Mouse (Mus musculus) midbrain, embryonic 14.5 days (tissue): Measurements from ENCODE around the gene Fam168a. TPM values are rescaled to one million over a fixed set of nuclear protein-coding genes. Genes with fewer than 3 reads are reported as not detected.

Experiments
- ATAC-seq: fragments of 200-750 bp; cut with Nextera tagmentation; 2 replicates; pipeline ENCODE4 v1.8.0; 2017; ENCODE audit warnings: moderate number of reproducible peaks, moderate library complexity; ENCODE audit not compliant: low FRiP score, low TSS enrichment
- DNase-seq: peaks from one replicate; pipeline ENCODE4 v3.0.0-alpha.2; 2015
- H3K27ac ChIP-seq: fragments of 300-500 bp; sonication (generic); replicated peaks from 2 replicates; pipeline ENCODE4 v1.5.1; 2014; ENCODE audit warnings: mild to moderate bottlenecking, low read depth, low read length, moderate library complexity
- H3K27me3 ChIP-seq: fragments of 300-500 bp; sonication (generic); 2 replicates; pipeline ENCODE4 v1.6.1; 2014; ENCODE audit warnings: low read length, control low read depth, mixed read lengths; ENCODE audit not compliant: control insufficient read depth, insufficient read depth
- H3K36me3 ChIP-seq: fragments of 300-500 bp; sonication (generic); 2 replicates; pipeline ENCODE4 v1.6.1; 2014; ENCODE audit warnings: low read length, control low read depth; ENCODE audit not compliant: control insufficient read depth, insufficient read depth
- H3K4me1 ChIP-seq: fragments of 300-500 bp; sonication (generic); 2 replicates; pipeline ENCODE4 v1.6.1; 2014; ENCODE audit warnings: mild to moderate bottlenecking, antibody characterized with exemption, low read length, control low read depth; ENCODE audit not compliant: control insufficient read depth, insufficient read depth
- H3K4me2 ChIP-seq: fragments of 300-500 bp; sonication (generic); 2 replicates; pipeline ENCODE4 v1.6.1; 2014; ENCODE audit warnings: mild to moderate bottlenecking, low read length, moderate library complexity
- H3K4me3 ChIP-seq: fragments of 300-500 bp; sonication (generic); replicated peaks from 2 replicates; pipeline ENCODE4 v1.5.1; 2014; ENCODE audit warnings: low read depth, low read length
- H3K9ac ChIP-seq: fragments of 300-500 bp; sonication (generic); replicated peaks from 2 replicates; pipeline ENCODE4 v1.6.1; 2014; ENCODE audit warnings: mild to moderate bottlenecking, low read length, moderate library complexity
- H3K9me3 ChIP-seq: fragments of 300-500 bp; sonication (generic); 2 replicates; pipeline ENCODE4 v1.6.1; 2016; ENCODE audit warnings: low read length, control low read depth, mixed read lengths; ENCODE audit not compliant: control insufficient read depth
- WGBS: fragments of 180-500 bp; shearing (Covaris S2); extraction: QIAGEN DNeasy Blood & Tissue Kit; methylation state at CpG from one replicate; pipeline ENCODE4 v1.1.7; 2014; 5-methylcytosine and 5-hydroxymethylcytosine counted together
- polyA plus RNA-seq: library from polyadenylated mRNA; unstranded; fragments of >200 nt; fragmentation: Nextera tagmentation; extraction: Ambion mirVana; gene quantifications from 2 replicates; pipeline ENCODE4 v1.2.1, GENCODE M21; 2014

Fam168a gene
- polyA plus RNA-seq, 1 experiment from 2014 or later, result 113 TPM

DNA sequence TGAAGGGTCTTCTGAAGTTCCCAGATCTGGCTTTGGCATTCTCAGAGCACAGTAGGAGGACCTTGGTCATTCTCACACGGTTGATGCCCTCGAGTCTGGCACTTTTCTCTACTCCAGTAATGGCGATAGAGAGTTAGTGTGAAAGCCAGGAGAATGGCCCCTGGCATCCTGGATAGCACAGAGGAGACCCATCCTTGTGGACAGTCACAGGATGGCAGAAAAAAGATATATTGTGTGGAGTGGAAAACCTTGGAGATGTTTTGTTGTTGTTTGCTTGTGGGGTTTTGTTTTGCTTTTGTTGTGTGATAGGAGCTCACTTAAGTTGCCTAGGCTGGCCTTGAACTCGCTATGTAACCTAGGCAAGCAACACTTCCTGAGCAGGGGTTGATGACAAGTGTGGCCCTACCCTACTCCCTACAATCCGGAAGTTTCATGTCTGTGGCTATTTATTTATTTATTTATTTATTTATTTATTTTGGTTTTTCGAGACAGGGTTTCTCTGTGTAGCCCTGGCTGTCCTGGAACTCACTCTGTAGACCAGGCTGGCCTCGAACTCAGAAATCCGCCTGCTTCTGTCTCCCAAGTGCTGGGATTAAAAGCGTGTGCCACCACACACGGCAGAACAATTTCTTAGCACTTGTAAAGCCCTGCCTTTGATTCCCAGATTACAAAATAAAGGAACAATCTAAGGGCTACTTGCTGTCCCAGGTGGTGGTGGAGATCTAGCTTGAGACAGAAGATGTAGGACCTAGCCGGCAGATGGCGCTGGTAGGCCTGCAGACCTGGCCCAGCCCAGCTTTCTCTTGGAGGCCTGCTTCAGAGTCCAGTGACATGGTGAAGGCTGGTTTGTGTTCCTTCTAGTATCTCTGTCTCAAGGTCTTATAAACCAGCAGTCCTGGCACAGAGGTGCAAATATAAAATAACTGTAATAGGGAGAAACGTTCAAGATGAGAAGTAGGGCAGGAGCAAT lies 21.1 kb upstream of the Fam168a start:
- WGBS, result 43% methylated on average over 13 of the region's 13 CpGs

GRCm38 (mm10) chr7:100688471-100688870 lies 18.0 kb upstream of the Fam168a start:
- no peak overlapping the region for H3K4me2 ChIP-seq
- no peaks in the 10 kb centered on the region for H3K4me1 ChIP-seq
- no peaks in the 10 kb centered on the region for H3K9me3 ChIP-seq
- ATAC-seq (no peak), DNase-seq (no peak)
- H3K36me3 ChIP-seq, result no peaks in the 10 kb centered on the region
- WGBS, result 85% methylated on average over 7 of the region's 7 CpGs
- no peak overlapping the region for H3K4me3 ChIP-seq
- no peaks in the 10 kb centered on the region for H3K27me3 ChIP-seq
- H3K9ac ChIP-seq, result no peak overlapping the region
- H3K27ac ChIP-seq, result no peak overlapping the region

More for the DNA sequence above, 21.1 kb upstream of the Fam168a start:
- Histone ChIP-seq H3K9me3 (no peaks in the 10 kb centered on the region), H3K27me3 (no peaks in the 10 kb centered on the region), H3K4me1 (no peaks in the 10 kb centered on the region), H3K9ac (no peak overlapping the region), H3K4me2 (no peak overlapping the region), H3K36me3 (no peaks in the 10 kb centered on the region), H3K4me3 (no peak overlapping the region), H3K27ac (no peak overlapping the region)
- peak; percentile 60 for ATAC-seq
- peak; percentile 91 for DNase-seq

DNA sequence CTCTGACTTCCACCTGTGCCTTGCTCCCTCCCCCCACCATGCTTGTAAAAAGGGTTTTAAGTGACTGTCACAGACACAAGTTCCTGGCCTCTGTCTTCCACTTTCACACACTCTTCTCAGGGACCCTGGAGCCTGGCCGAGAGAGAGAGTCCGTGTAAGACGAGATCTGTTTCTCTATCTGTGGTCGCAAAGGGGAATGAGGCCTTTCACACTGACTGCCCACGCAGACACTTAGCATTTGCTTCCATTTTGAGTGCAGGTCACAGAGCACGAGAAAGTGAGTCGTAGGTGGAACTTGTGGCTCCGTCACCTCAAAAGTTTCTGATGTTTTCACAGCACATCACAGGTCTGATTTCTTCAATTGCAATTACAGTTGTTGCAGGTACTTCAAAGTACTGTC lies 13.2 kb upstream of the Fam168a start:
- Histone ChIP-seq H3K4me1 (no peaks in the 10 kb centered on the region), H3K9ac (no peak overlapping the region), H3K27ac (no peak overlapping the region), H3K9me3 (no peaks in the 10 kb centered on the region), H3K4me3 (no peak overlapping the region), H3K4me2 (no peak overlapping the region), H3K36me3 (no peaks in the 10 kb centered on the region), H3K27me3 (no peaks in the 10 kb centered on the region)
- WGBS, result 71% methylated on average over 8 of the region's 8 CpGs
- ATAC-seq (no peak), DNase-seq (no peak)

DNA sequence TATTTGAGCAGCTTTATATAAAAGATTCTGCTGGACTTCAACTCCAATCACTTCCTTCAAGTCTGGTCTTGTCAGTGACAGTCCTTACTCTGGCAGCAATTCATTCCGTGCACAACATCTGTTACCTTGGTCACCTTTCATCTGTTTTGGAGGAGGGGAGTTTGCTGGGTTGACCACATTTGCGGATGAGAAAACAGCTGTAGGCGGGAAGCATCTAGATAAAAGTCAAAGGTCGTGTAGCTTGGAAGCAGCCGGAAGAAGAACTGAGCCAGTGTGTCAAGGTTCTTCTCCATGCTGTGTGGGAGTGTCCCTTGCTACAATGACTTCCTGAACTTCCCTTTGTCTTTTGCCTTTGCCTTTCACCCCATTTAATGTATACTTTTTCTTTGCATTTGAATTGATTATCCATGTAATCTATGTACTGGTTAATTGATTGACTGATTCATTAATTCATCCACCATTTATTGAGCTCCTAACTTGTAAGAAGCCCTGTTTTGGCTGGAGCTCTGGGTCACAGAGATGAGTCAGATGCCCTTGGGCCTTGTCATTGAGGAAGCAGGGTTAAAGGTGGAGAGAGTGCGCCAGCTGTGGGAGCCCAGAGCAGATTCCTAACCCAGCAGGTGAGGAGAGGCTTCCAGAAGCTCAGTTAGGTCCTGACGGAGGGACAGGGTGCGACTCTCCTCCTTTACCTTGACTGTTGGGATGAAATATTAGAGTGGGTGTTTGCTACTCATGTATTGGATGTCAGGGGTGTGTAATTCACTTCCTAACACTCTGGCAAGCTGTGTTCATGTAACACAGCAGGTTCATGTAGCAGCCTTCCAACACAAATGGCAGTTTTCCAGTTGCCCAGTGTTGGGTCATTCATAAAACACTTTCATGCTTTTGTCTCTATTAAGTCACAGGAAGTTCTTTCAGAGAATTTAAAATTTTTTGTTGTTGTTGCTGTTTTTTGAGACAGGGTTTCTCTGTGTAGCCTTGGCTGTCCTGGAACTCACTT lies 6.4 kb upstream of the Fam168a start:
- no peaks in the 10 kb centered on the region for H3K36me3 ChIP-seq
- no peaks in the 10 kb centered on the region for H3K4me1 ChIP-seq
- H3K4me2 ChIP-seq, result no peak overlapping the region
- DNase-seq (no peak), ATAC-seq (no peak)
- no peaks in the 10 kb centered on the region for H3K27me3 ChIP-seq
- no peak overlapping the region for H3K27ac ChIP-seq
- H3K4me3 ChIP-seq, result no peak overlapping the region
- WGBS, result 65% methylated on average over 8 of the region's 8 CpGs
- H3K9ac ChIP-seq, result no peak overlapping the region
- no peaks in the 10 kb centered on the region for H3K9me3 ChIP-seq

DNA sequence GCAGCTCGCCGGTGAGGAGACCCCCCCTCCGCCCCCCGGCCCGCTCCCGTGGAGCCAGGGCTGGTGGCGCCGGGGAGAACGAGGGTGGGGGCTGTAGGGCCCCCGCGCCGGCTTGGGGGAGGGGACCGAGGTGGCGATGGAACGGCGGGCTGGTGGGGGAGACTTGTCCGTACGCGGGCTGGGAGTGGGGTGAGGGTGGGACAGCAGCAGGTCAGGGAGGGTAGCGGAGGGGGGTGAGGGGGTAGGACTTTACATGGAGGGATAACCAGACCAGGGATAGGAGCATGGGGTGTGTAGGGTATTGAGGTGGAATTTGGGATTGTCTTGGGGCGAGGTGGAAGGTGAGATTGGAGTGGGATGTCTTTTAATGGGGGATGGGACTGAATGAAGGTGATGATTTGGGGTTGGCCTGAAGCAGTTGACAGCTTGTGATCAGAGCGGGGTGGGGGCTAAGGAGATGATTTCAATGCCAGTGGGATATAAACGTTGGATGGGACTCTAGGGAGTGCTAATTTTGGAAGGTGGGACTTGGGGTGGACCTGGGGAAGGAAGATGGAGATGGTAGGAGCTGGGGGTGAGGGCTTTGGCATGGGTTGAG lies 547 bp downstream of the Fam168a start:
- WGBS, result under 1% methylated on average over 23 of the region's 23 CpGs
- Histone ChIP-seq H3K4me1 (peaks cover 20% of the 10 kb centered on the region), H3K27ac (peak overlapping the region; percentile 100), H3K27me3 (no peaks in the 10 kb centered on the region), H3K9me3 (no peaks in the 10 kb centered on the region), H3K4me3 (peak overlapping the region; percentile 82), H3K9ac (peak overlapping the region; percentile 97), H3K36me3 (no peaks in the 10 kb centered on the region), H3K4me2 (peak overlapping the region; percentile 75)
- no peak for DNase-seq
- ATAC-seq, result no peak; the same call in 1 of the 2 replicates

- Histone ChIP-seq H3K36me3 (no peaks in the 10 kb centered on the region), H3K9me3 (no peaks in the 10 kb centered on the region), H3K9ac (no peak overlapping the region), H3K4me2 (no peak overlapping the region), H3K4me1 (peaks cover 19% of the 10 kb centered on the region), H3K27me3 (no peaks in the 10 kb centered on the region), H3K27ac (no peak overlapping the region), H3K4me3 (no peak overlapping the region)
- 86% methylated on average over 5 of the region's 5 CpGs for WGBS
- DNase-seq (no peak), ATAC-seq (no peak)
Measured at GRCm38 (mm10) chr7:100718741-100719140, 12.3 kb downstream of the Fam168a start.

GRCm38 (mm10) chr7:100722268-100722667 lies 15.8 kb downstream of the Fam168a start:
- DNase-seq (peak; percentile 52), ATAC-seq (no peak)
- Histone ChIP-seq H3K36me3 (no peaks in the 10 kb centered on the region), H3K4me2 (no peak overlapping the region), H3K27ac (no peak overlapping the region), H3K4me1 (peaks cover 27% of the 10 kb centered on the region), H3K4me3 (no peak overlapping the region), H3K9me3 (no peaks in the 10 kb centered on the region), H3K27me3 (no peaks in the 10 kb centered on the region), H3K9ac (no peak overlapping the region)
- 38% methylated on average over 6 of the region's 6 CpGs for WGBS
